Mouse (Mus musculus) ES-E14 (cell line): ENCODE data around the gene Slx4ip.

Source experiments
- CHD2 ChIP-seq: IDR thresholded peaks from 2 replicates; pipeline ENCODE4 v1.6.1; 2014; ENCODE audit warnings: mild to moderate bottlenecking, low read depth, low read length, inconsistent platforms
- HCFC1 ChIP-seq: IDR thresholded peaks from 2 replicates; pipeline ENCODE4 v1.6.1; 2012; ENCODE audit warnings: low read length, inconsistent platforms, borderline replicate concordance; ENCODE audit not compliant: insufficient read depth
- MAFK ChIP-seq: IDR thresholded peaks from 2 replicates; pipeline ENCODE4 v1.6.1; 2014; ENCODE audit warnings: mild to moderate bottlenecking, low read depth, low read length, inconsistent platforms; ENCODE audit not compliant: insufficient read depth
- ZC3H11A ChIP-seq: IDR thresholded peaks from 2 replicates; pipeline ENCODE4 v1.6.1; 2012; ENCODE audit warnings: low read depth, mild to moderate bottlenecking, inconsistent platforms, low read length, borderline replicate concordance
- ZNF384 ChIP-seq: IDR thresholded peaks from 2 replicates; pipeline ENCODE4 v1.6.1; 2012; ENCODE audit warnings: low read depth, low read length, inconsistent platforms

DNA sequence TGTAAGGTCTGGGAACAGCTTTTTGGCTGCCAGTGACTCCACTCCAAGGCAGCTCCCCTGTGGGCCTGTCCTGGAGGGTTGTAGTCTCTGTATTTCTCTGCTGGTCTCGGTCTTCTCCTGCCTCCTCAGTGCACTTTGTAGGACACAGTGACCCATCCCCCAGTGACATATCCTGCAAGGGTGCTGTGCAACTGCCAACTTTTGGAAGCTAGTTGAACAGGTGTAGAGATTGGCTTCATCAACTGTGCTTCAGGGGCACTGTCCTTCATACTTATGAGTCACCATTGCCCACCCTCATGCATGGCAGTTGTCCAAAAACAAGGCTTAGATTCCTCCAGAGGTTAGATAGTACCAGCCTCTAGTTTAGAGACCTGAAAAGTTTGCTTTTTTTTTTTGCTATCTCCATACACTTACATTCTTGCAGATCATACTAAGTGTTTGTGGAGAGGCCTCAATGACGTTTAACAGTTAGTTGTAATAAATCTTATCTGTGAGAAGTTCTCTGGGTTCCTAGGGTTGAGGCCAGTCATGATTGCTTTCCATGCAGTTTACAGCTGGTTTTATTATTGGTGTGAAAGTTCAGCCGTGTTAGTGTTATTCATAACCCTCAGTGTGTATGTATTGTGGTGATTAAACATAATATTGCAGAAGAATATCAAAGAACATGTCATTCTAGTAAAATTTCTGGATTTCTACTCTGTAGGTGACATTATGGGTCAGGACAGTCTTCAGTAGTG, 29.4 kb downstream of the Slx4ip start:
- TF ChIP-seq ZNF384 = no peak
- no peak for TF ChIP-seq CHD2
- no peak for TF ChIP-seq MAFK
- TF ChIP-seq HCFC1 = no peak
- TF ChIP-seq ZC3H11A = no peak
